Mouse (Mus musculus): Measurements from ENCODE around the gene Tut4.

Tut4 gene

GRCm38 (mm10) chr4:108459231-108460155 is at the start of gene Tut4:
Gene Tut4, plus strand, starts transcription at chr4:108459426.
- peak; percentile 71 for ATAC-seq (ENCODE audit: insufficient number of reproducible peaks, low FRiP score, low TSS enrichment)

DNA sequence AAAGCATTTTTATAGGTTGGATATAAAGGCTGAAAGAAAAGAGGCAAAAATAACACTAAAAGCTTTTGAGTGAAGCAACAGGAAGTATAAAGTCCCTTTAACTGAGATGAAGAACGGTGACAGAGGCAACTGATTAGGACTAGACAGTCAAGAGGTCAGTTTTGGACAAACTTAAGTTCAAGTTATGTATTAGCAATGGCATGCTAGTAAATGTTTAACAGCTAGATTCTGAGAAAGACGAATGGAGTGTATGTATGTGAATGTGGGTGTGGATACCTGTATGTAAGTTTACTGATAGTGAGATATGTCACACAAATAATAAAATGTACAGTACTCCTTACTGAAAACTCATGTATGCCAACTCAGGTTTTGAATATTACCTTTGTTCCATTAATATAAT is 34.6 kb upstream of the Tut4 start:
- ATAC-seq (ENCODE audit: insufficient number of reproducible peaks, low FRiP score, low TSS enrichment): no peak

- no peak for ATAC-seq (ENCODE audit: insufficient number of reproducible peaks, low FRiP score, low TSS enrichment)
These were observed 31.4 kb upstream of the Tut4 start for GRCm38 (mm10) chr4:108427719-108428340.

- ATAC-seq (ENCODE audit: insufficient number of reproducible peaks, low FRiP score, low TSS enrichment): no peak
These were observed 30.9 kb upstream of the Tut4 start for GRCm38 (mm10) chr4:108428341-108428721.

DNA sequence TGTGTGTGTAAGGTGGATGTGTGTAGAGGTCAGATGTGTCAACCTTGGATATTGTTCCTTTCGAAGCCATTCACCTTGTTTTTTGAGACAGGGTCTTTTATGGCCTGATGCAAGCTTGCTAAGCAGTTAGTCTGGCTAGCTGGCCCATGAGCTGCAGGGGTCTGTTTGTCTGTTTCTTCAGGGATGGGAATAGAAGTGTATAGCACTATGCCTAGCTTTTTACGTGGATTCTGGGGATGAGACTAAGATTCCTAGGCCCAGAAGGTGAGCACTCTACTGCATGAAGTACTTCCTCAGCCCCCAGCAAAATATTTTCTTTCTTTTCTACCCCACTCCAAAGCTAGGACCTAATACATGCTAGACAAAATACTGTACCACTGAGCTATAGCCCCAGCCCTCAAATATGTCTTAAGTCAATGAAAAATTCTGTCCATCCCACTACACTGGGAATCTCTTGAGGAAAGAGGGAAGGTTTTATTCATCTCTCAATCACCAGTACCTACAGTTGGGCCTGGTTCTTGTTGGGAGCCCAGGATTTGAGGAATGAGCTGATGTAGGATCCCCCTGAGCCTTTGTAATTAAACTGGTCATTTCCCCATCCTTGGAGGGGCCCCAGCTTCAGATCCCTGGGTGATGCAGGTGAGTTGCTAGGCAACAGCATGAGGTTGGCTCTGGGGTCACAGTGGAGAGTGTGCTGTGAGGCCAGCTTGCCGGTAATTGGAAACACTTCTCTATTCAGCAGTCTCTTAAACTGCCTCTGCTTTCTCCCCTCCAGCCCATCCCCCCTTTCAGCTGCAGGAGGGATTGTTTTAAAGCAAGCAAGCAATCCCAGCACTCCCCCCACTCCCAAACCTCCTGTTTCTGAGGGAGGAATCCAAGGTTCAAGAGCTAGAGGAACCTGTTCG is 28.3 kb upstream of the Tut4 start:
- no peak for ATAC-seq (ENCODE audit: insufficient number of reproducible peaks, low FRiP score, low TSS enrichment)

- no peak for ATAC-seq (ENCODE audit: insufficient number of reproducible peaks, low FRiP score, low TSS enrichment)
These were observed 27.7 kb upstream of the Tut4 start for GRCm38 (mm10) chr4:108431561-108431936.

- no peak for ATAC-seq (ENCODE audit: insufficient number of reproducible peaks, low FRiP score, low TSS enrichment)
These were observed 25.9 kb upstream of the Tut4 start for GRCm38 (mm10) chr4:108433341-108433740.

- ATAC-seq (ENCODE audit: insufficient number of reproducible peaks, low FRiP score, low TSS enrichment): no peak
These were observed 25.0 kb upstream of the Tut4 start for GRCm38 (mm10) chr4:108434221-108434620.

DNA sequence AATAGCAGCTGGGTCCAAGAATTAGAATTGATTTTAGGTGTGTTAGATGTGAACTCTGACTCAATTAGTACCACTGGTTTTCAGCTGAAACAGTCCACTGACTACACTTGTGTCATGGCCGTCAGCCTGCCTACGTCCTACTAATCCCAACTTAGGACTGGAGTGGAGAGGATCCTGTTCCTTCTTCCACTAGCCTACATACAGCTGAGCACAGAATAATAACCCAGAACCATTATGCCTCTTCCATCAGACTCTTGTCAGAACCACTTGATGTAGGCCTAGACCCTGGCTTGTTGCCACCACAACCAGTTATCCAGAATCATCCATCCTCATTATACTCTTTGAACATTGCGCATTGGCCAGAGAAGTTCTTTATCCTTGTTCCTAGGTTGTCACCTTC is 24.4 kb upstream of the Tut4 start:
- no peak for ATAC-seq (ENCODE audit: insufficient number of reproducible peaks, low FRiP score, low TSS enrichment)

DNA sequence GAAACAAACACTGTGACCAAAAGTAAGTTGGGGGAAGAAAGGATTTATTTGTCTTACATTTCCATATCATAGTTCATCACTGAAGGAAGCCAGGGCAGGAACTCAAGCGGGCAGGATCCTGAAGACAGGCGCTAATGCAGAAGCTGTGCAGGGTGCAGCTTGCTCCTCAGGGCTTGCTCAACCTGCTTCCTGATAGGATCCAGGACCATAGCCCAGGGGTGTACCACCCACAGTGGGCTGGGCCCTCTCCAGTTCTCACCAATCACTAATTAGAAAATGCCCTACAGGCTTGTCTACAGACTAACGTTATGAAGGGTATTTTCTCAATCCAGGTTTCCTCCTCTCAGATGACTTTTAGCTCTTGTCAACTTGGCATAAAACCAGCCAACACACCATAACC is 23.6 kb upstream of the Tut4 start:
- ATAC-seq (ENCODE audit: insufficient number of reproducible peaks, low FRiP score, low TSS enrichment): no peak

DNA sequence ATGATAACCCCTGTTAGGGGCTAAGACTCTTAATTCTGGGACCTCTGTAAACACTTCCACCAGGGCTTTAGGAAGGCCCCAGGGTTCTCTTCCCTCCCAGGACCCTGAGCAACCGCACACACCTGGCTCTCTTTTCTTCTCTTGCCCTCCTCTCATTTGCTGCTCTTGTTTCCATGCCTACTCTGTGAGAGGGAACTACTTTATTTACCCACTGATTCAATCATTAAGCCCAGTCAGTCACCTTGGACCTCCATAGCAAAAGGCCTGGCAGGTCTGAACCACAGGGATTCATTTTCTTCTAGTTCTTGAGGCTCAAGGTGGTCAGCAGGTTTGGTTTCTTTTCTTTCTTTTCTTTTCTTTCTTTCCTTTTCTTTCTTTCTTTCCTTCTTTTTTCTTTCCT is 23.0 kb upstream of the Tut4 start:
- ATAC-seq (ENCODE audit: insufficient number of reproducible peaks, low FRiP score, low TSS enrichment): no peak

- peak; percentile 84 for ATAC-seq (ENCODE audit: insufficient number of reproducible peaks, low FRiP score, low TSS enrichment)
These were observed 21.0 kb upstream of the Tut4 start for GRCm38 (mm10) chr4:108438082-108438840.

DNA sequence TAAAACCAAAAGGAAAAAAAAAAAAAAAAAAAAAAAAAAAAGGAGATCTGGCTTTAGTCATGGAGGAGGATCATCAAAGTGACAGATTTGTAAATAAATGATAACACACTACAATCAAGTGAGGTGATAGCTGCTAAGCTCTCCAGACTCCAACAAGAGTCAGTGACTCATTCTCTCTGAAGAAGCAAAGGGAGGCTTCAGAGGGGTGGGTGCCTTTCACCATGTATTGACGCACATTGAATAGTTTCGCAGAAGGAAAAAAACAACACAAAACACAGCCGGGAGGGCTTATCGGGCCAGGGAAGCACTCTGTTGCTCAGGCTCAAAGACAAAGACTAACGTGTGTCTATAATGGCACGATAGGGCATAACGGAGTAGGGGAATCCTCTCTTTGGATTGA is 11.1 kb upstream of the Tut4 start:
- no peak for ATAC-seq (ENCODE audit: insufficient number of reproducible peaks, low FRiP score, low TSS enrichment)

DNA sequence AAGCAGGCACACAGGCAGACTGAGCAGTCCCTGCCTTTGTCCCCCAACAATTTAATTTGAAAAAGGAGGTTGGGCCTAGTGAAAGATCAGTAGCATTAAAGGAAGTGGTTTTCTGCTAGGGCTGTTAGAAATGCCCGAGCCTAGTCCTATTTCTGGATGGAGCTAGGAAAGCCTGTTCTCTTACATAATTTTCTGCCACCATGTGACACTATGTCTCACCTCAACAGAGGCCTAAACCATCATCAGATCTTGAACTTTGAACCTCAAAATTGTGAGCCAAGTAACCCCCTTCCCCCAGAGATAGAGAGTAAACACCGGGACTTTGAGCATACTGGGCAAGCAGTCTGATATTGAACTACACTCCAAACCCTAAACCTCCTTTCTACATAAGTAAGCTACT is 3.2 kb upstream of the Tut4 start:
- ATAC-seq (ENCODE audit: insufficient number of reproducible peaks, low FRiP score, low TSS enrichment): no peak

GRCm38 (mm10) chr4:108458201-108458741 is 955 bp upstream of the Tut4 start:
- ATAC-seq (ENCODE audit: insufficient number of reproducible peaks, low FRiP score, low TSS enrichment): no peak

GRCm38 (mm10) chr4:108460156-108460923 is 1.1 kb downstream of the Tut4 start:
- peak; percentile 63 for ATAC-seq (ENCODE audit: insufficient number of reproducible peaks, low FRiP score, low TSS enrichment)

DNA sequence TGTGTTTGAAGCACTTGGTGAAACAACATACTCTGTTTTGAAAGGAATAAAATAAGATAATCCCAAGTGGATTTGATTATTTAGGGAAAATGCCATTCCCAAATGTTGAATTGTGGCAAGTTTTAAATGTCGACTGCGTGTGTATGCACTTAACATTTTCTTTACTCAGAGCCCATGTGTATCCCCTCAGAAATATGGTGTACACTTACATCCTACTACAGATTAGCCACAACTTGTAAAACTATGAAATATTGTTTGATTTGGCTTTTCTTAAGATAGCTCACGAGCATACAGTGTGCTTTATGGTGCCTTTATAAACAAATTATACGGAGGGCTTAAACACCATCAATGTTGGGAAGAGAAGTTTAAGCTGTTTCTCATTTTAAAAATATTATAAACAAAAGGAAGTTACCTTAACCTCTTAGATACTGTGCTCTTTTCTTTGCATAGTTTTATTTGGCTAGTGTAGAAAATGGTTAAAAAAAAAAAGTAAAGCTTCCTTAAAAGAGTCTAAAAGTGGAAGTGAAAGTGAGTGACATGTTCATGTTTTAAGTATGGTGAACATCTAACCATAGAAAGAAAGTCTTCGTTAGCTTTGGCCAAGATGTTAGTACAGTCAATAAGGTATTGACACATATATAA is 2.2 kb downstream of the Tut4 start:
- ATAC-seq (ENCODE audit: insufficient number of reproducible peaks, low FRiP score, low TSS enrichment): no peak

DNA sequence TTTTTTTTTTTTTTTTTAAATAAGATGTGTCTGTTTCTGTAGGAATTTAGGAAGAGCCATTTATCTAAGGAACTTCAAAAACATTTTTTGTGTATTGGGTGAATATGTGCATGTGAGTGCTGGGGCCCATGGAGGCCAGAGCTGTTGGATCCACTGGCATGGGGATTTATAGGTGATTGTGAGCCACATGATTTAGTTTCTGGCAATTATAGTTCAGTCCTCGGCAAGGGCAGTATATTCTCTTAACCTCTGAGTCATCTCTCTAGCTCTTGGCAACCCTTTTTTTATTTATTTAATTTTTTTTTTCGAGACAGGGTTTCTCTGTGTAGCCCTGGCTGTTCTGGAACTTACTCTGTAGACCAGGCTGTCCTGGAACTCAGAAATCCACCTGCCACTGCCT is 14.4 kb downstream of the Tut4 start:
- no peak for ATAC-seq (ENCODE audit: insufficient number of reproducible peaks, low FRiP score, low TSS enrichment)

DNA sequence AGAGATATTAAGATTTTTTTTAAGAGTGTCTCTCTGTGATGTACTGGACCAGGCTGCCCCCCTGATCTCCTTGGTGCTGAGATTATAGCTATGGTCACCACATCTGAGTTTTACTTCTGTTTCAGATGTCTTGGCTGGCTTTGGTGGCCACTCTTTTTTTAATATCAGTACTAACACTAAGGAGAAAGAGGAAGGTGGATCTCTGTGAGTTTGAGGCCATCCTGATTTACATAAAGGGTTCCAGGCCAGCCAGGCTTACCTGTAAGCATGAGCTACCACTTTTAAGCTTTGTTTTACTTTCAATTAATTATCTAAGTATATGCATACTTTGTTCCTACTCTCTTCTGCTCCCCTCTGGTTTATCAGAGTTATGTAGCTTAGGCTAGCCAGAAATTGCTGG is 23.6 kb downstream of the Tut4 start:
- ATAC-seq (ENCODE audit: insufficient number of reproducible peaks, low FRiP score, low TSS enrichment): no peak
